Mouse (Mus musculus): Measurements from ENCODE around the gene Zfp598. TPM values are rescaled to one million over a fixed set of nuclear protein-coding genes. Genes with fewer than 3 reads are reported as not detected.

Gene Zfp598
- polyA plus RNA-seq (2012; ENCODE audit: insufficient read depth, low replicate concordance) = 45.3 and 55.8 TPM in 2 replicates

DNA sequence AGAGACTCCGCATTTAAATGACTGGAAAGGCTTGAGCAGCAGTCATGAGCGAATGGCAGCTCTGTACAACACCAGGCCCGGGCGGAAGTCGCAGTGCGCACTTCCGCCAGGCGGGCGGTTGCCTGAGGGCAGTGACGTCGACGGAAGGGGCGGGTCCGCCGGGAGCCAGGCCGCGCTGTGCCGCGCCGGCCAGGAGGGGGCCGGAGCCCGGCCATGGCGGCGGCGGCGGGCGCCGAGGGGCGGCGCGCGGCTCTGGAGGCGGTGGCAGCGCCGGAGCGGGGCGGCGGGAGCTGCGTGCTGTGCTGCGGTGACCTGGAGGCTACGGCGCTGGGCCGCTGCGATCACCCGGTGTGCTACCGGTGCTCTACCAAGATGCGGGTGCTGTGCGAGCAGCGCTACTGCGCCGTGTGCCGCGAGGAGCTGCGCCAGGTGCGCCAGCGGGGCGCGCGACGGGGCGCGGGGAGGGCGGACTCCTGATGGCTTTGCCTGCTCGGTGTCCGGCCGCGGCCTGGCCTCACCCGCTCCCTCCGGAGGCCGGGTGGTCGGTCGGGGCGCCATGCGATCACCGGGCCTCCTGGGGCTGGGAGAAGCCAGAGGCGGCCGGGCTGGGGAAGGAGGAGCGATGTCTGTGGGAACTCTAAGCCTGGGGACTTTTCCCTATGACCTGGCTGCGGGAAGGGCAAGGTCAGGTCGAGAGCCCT is at the start of gene Zfp598:
Zfp598 (plus strand) TSS at position 143 of the 701 bp plus-strand sequence.
- peaks cover 63% of the 10 kb centered on the region for H3K4me1 ChIP-seq
- TF ChIP-seq FLI1 (IDR thresholded peaks at IDR 0.05; ENCODE audit: low read length) (peak; percentile 49; the same call in 1 of the 2 replicates), GATA1 (IDR thresholded peaks at IDR 0.05; ENCODE audit: borderline replicate concordance, low read length) (no peak)
- no peaks in the 10 kb centered on the region for H3K9me3 ChIP-seq
- H3K36me3 ChIP-seq (replicated peaks; ENCODE audit: low read length) = peaks cover 15% of the 10 kb centered on the region
- peak within 1 kb of the TSS; percentile 100 for H3K4me3 ChIP-seq (replicated peaks)
- peaks cover 2% of the 10 kb centered on the region for H3K27me3 ChIP-seq (replicated peaks)

- Histone ChIP-seq H3K9me3 (no peaks in the 10 kb centered on the region), H3K4me1 (peaks cover 13% of the 10 kb centered on the region), H3K36me3 (replicated peaks; ENCODE audit: low read length) (peaks cover 94% of the 10 kb centered on the region), H3K27me3 (replicated peaks) (no peaks in the 10 kb centered on the region), H3K4me3 (replicated peaks) (no peak overlapping the region)
- TF ChIP-seq FLI1 (IDR thresholded peaks at IDR 0.05; ENCODE audit: low read length) (no peak), GATA1 (IDR thresholded peaks at IDR 0.05; ENCODE audit: borderline replicate concordance, low read length) (no peak)
Measured at GRCm38 (mm10) chr17:24625472-24625871, 44.0 kb upstream of the Zfp598 start.

DNA sequence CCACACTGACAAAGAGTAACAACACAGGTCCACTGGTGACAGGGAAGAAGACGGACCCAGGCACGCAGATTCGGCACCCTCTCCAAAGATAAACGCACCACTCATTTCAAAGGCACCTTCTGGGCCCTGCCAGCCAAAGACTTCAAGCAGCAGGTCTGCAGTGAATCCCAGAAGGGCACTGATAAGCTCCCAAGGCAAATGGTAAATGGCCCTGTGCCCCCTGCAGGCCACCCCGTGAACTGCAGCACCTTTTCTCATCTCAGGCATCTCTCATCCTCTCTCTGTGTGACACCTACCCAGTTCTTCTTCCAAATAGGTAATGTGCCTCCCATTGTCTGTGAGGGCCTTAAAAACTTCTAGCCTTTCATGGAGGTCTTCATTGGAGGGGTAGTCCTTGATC is 40.8 kb upstream of the Zfp598 start:
- Histone ChIP-seq H3K27me3 (replicated peaks) (no peaks in the 10 kb centered on the region), H3K4me3 (replicated peaks) (no peak overlapping the region), H3K9me3 (no peaks in the 10 kb centered on the region), H3K4me1 (peaks cover 37% of the 10 kb centered on the region), H3K36me3 (replicated peaks; ENCODE audit: low read length) (peaks cover 69% of the 10 kb centered on the region)
- no peak for TF ChIP-seq FLI1 (IDR thresholded peaks at IDR 0.05; ENCODE audit: low read length)
- peak; percentile 57; the same call in 1 of the 3 replicates for TF ChIP-seq GATA1 (IDR thresholded peaks at IDR 0.05; ENCODE audit: borderline replicate concordance, low read length)

DNA sequence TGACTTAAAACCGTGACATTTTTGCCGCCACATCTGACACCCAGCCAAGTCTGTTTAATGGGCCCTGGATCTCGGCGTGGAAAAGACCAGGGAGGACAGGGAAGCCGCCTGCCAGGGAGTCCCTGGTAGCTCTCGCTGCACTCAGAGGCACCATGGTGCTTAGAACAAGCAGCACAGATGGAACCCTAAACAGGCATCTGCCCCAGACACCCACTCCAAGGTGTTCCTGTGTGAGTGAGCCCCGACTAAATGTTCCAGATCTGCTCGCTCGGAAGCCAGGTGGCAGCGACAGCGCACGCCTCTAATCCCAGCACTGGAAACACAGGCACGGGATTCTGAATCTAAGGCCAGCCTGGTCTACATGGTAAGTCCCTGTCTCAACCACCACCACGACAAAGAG is 39.4 kb upstream of the Zfp598 start:
- Histone ChIP-seq H3K36me3 (replicated peaks; ENCODE audit: low read length) (peaks cover 66% of the 10 kb centered on the region), H3K27me3 (replicated peaks) (no peaks in the 10 kb centered on the region), H3K4me1 (peaks cover 47% of the 10 kb centered on the region), H3K9me3 (no peaks in the 10 kb centered on the region), H3K4me3 (replicated peaks) (no peak overlapping the region)
- TF ChIP-seq GATA1 (IDR thresholded peaks at IDR 0.05; ENCODE audit: borderline replicate concordance, low read length) = no peak
- TF ChIP-seq FLI1 (IDR thresholded peaks at IDR 0.05; ENCODE audit: low read length) = no peak

- no peak for TF ChIP-seq GATA1 (IDR thresholded peaks at IDR 0.05; ENCODE audit: borderline replicate concordance, low read length)
- TF ChIP-seq FLI1 (IDR thresholded peaks at IDR 0.05; ENCODE audit: low read length) = no peak; the same call in 1 of the 2 replicates
- Histone ChIP-seq H3K4me1 (peaks cover 66% of the 10 kb centered on the region), H3K27me3 (replicated peaks) (no peaks in the 10 kb centered on the region), H3K4me3 (replicated peaks) (peak within 1 kb of the TSS; percentile 96), H3K36me3 (replicated peaks; ENCODE audit: low read length) (peaks cover 58% of the 10 kb centered on the region), H3K9me3 (no peaks in the 10 kb centered on the region)
Measured at GRCm38 (mm10) chr17:24632167-24632812, 37.2 kb upstream of the Zfp598 start, which contains the start of the genes Tsc2 and Nthl1. Gene Tsc2 (minus strand): TSS chr17:24632630. Gene Nthl1 (plus strand): TSS chr17:24632680.

DNA sequence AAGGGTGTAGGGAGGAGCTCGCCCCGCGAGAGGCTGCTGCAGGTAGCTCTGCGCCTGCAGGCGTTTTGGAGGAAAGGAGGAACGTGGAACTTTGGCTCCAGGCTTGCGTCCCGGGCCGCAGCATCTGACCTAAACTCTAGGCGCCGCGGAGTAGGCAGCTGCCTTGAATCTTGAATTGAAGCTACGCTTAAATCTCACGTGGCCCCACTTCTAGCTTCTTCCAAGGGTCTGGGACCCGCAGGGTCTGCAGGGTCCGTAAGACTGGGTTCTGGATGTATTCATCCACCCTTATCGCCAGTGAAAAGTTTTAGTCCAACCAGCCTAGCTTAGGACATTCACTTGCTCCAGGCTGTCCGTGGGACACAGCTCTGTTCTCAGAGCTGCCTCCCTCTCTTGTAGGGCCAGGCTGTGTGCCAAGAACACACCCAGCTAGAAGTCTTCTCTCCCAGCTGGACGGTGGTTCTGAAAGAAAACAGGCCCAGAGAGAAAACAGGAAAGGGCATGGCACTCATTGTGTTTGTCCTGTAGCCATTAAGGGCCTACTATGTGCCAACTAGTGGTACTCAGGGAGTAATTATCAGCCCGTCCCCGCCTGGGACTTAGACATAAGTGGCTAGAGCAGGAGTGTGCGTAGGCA is 36.6 kb upstream of the Zfp598 start:
- Histone ChIP-seq H3K36me3 (replicated peaks; ENCODE audit: low read length) (peaks cover 51% of the 10 kb centered on the region), H3K4me1 (peaks cover 67% of the 10 kb centered on the region), H3K27me3 (replicated peaks) (no peaks in the 10 kb centered on the region), H3K4me3 (replicated peaks) (peak overlapping the region; percentile 96), H3K9me3 (no peaks in the 10 kb centered on the region)
- TF ChIP-seq FLI1 (IDR thresholded peaks at IDR 0.05; ENCODE audit: low read length) (no peak), GATA1 (IDR thresholded peaks at IDR 0.05; ENCODE audit: borderline replicate concordance, low read length) (no peak)

DNA sequence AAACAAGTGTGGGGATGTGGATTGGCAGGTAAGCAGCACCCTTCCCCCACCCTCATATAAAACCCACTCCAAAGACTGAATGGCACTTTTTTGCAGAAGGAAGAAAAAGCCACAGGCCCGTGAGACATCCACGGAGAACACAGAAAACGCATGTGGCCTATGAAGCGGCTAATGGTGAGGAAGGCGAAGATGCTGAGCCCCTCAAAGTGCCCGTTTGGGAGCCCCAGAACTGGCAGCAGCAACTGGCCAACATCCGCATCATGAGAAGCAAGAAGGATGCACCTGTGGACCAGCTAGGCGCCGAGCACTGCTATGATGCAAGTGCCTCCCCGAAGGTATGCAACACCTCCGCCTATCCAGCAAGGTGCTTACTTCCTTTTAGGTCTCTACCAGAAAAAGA is 35.7 kb upstream of the Zfp598 start:
- no peak for TF ChIP-seq FLI1 (IDR thresholded peaks at IDR 0.05; ENCODE audit: low read length)
- TF ChIP-seq GATA1 (IDR thresholded peaks at IDR 0.05; ENCODE audit: borderline replicate concordance, low read length) = no peak
- Histone ChIP-seq H3K9me3 (no peaks in the 10 kb centered on the region), H3K4me1 (peaks cover 60% of the 10 kb centered on the region), H3K27me3 (replicated peaks) (no peaks in the 10 kb centered on the region), H3K36me3 (replicated peaks; ENCODE audit: low read length) (peaks cover 49% of the 10 kb centered on the region), H3K4me3 (replicated peaks) (peak overlapping the region; percentile 39)

- peaks cover 60% of the 10 kb centered on the region for H3K4me1 ChIP-seq
- H3K9me3 ChIP-seq = no peaks in the 10 kb centered on the region
- H3K4me3 ChIP-seq (replicated peaks) = no peak overlapping the region
- TF ChIP-seq FLI1 (IDR thresholded peaks at IDR 0.05; ENCODE audit: low read length) (no peak), GATA1 (IDR thresholded peaks at IDR 0.05; ENCODE audit: borderline replicate concordance, low read length) (no peak)
- H3K36me3 ChIP-seq (replicated peaks; ENCODE audit: low read length) = peaks cover 45% of the 10 kb centered on the region
- H3K27me3 ChIP-seq (replicated peaks) = peaks cover 3% of the 10 kb centered on the region
Measured at GRCm38 (mm10) chr17:24635024-24635423, 34.5 kb upstream of the Zfp598 start.

GRCm38 (mm10) chr17:24635694-24636093 is 33.8 kb upstream of the Zfp598 start:
- Histone ChIP-seq H3K4me3 (replicated peaks) (no peak overlapping the region), H3K27me3 (replicated peaks) (peaks cover 9% of the 10 kb centered on the region), H3K4me1 (peaks cover 58% of the 10 kb centered on the region), H3K36me3 (replicated peaks; ENCODE audit: low read length) (peaks cover 38% of the 10 kb centered on the region), H3K9me3 (no peaks in the 10 kb centered on the region)
- no peak for TF ChIP-seq FLI1 (IDR thresholded peaks at IDR 0.05; ENCODE audit: low read length)
- TF ChIP-seq GATA1 (IDR thresholded peaks at IDR 0.05; ENCODE audit: borderline replicate concordance, low read length) = no peak
